Mouse (Mus musculus): ENCODE measurements around the gene Zfp651. TPM values are rescaled to one million over a fixed set of nuclear protein-coding genes. Genes with fewer than 3 reads are reported as not detected.

Gene Zfp651
- polyA plus RNA-seq, 1 experiment from 2014 or later: 13.0 TPM

DNA sequence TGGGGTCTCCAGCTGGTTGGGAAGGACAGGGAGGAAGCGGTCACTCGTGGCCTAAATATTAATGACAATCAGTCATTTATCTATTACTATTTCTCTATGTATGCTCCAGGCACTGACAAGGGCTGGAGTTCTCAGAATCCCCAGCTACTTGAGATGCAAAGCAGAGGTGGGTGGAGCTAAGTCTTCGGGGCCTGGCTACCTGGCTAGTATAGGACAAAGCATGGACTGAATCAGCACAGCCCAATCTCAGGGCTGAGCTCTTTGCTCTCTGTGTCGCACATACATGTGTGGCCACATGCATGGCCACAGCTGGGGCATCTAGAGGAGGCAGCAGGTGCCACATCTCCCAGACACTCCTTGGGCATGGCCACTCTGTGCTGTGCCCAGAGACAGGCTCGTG, 61.6 kb downstream of the Zfp651 start:
- Histone ChIP-seq H3K4me2 (replicated peaks) (no peak overlapping the region), H3K27me3 (replicated peaks) (no peaks in the 10 kb centered on the region), H3K9me3 (no peaks in the 10 kb centered on the region), H3K4me1 (replicated peaks) (0 out of 2 replicates have a peak, but pooled peaks cover 3% of the 10 kb centered on the region), H3K36me3 (no peaks in the 10 kb centered on the region), H3K9ac (no peak overlapping the region), H3K27ac (no peak overlapping the region), H3K4me3 (replicated peaks) (no peak overlapping the region)
- WGBS: 66% methylated on average over 5 of the region's 5 CpGs
- ATAC-seq: no peak

Other genes with a start within 250 kb of the Zfp651 start
- gene Lyzl4, start 117.2 kb upstream of the Zfp651 start, polyA plus RNA-seq (2015; fragmentation: Nextera tagmentation; extraction: Ambion mirVana): not detected in 2 replicates
- 6.1 and 7.0 TPM in 2 replicates for gene Vipr1, start 116.6 kb upstream of the Zfp651 start, polyA plus RNA-seq (2015; fragmentation: Nextera tagmentation; extraction: Ambion mirVana)
- 14.5 and 14.7 TPM in 2 replicates for gene Sec22c, start 53.8 kb upstream of the Zfp651 start, polyA plus RNA-seq (2015; fragmentation: Nextera tagmentation; extraction: Ambion mirVana)
- 141 and 147 TPM in 2 replicates for gene Ss18l2, start 49.0 kb upstream of the Zfp651 start, polyA plus RNA-seq (2015; fragmentation: Nextera tagmentation; extraction: Ambion mirVana)
- 57.9 and 62.6 TPM in 2 replicates for gene Nktr, start 40.2 kb upstream of the Zfp651 start, polyA plus RNA-seq (2015; fragmentation: Nextera tagmentation; extraction: Ambion mirVana)
- gene Klhl40, start 18.3 kb downstream of the Zfp651 start, polyA plus RNA-seq (2015; fragmentation: Nextera tagmentation; extraction: Ambion mirVana): 0.29 and 0.39 TPM in 2 replicates
- 1.1 and 1.5 TPM in 2 replicates for gene Hhatl, start 33.2 kb downstream of the Zfp651 start, polyA plus RNA-seq (2015; fragmentation: Nextera tagmentation; extraction: Ambion mirVana)
- gene Ccdc13, start 80.1 kb downstream of the Zfp651 start, polyA plus RNA-seq (2015; fragmentation: Nextera tagmentation; extraction: Ambion mirVana): 1.1 and 1.3 TPM in 2 replicates
- gene Higd1a, start 99.0 kb downstream of the Zfp651 start, polyA plus RNA-seq (2015; fragmentation: Nextera tagmentation; extraction: Ambion mirVana): 169 and 174 TPM in 2 replicates
- gene Ackr2, start 139.0 kb downstream of the Zfp651 start, polyA plus RNA-seq (2015; fragmentation: Nextera tagmentation; extraction: Ambion mirVana): 0.46 and 0.80 TPM in 2 replicates
- gene Cyp8b1, start 157.0 kb downstream of the Zfp651 start, polyA plus RNA-seq (2015; fragmentation: Nextera tagmentation; extraction: Ambion mirVana): not detected in 2 replicates
- 3.1 and 4.6 TPM in 2 replicates for gene Fam198a, start 191.7 kb downstream of the Zfp651 start, polyA plus RNA-seq (2015; fragmentation: Nextera tagmentation; extraction: Ambion mirVana)
- 12.9 and 15.9 TPM in 2 replicates for gene Pomgnt2, start 237.8 kb downstream of the Zfp651 start, polyA plus RNA-seq (2015; fragmentation: Nextera tagmentation; extraction: Ambion mirVana)

Data from intestine, embryonic 15.5 days (tissue).